Mouse (Mus musculus) erythroblast, adult 5-6 weeks (primary cell): ENCODE results near the gene Rexo2. TPM values are rescaled to one million over a fixed set of nuclear protein-coding genes. Genes with fewer than 3 reads are reported as not detected.
"Not testable (repeated sequence)": the region's sequence is repeated elsewhere in the genome, so short reads cannot be mapped to it uniquely, and the experiment has no call there.

ENCODE experiments used
- ATAC-seq: replicated peaks from 2 replicates; pipeline ENCODE4 v1.8.0; 2016; ENCODE audit warnings: moderate number of reproducible peaks, mild to moderate bottlenecking, moderate TSS enrichment, inconsistent platforms; ENCODE audit not compliant: poor library complexity, low FRiP score, severe bottlenecking
- total RNA-seq, 2 experiments: library from RNA; stranded (forward) in 1 of 2; stranded (reverse) in 1 of 2; fragments of 150-400 nt in 1 of 2; fragments of 200-764, 138-1000 nt in 1 of 2; gene quantifications; 2 replicates each; pipeline versions ENCODE4 v1.2.3 to v1.2.4; 2015 to 2017; ENCODE audit warnings: low replicate concordance in 2 of 2

The Rexo2 gene
- total RNA-seq (2015; ENCODE audit: low replicate concordance) (47.8 and 50.8 TPM in 2 replicates), total RNA-seq (2017; ENCODE audit: low replicate concordance) (26.6 and 36.7 TPM in 2 replicates)

GRCm38 (mm10) chr9:48480411-48481213 lies at the start of gene Rexo2:
Gene Rexo2 (minus strand): TSS chr9:48480623.
- ATAC-seq, result peak; percentile 96

- no peak for ATAC-seq
These were observed 46.1 kb upstream of the Rexo2 start for GRCm38 (mm10) chr9:48526520-48526919.

GRCm38 (mm10) chr9:48525566-48525965 lies 45.1 kb upstream of the Rexo2 start:
- no peak for ATAC-seq

GRCm38 (mm10) chr9:48520405-48520804 lies 40.0 kb upstream of the Rexo2 start:
- not testable (repeated sequence) for ATAC-seq

GRCm38 (mm10) chr9:48517372-48518130 lies 37.1 kb upstream of the Rexo2 start:
- no peak for ATAC-seq

GRCm38 (mm10) chr9:48516615-48517371 lies 36.4 kb upstream of the Rexo2 start:
- ATAC-seq, result no peak

GRCm38 (mm10) chr9:48515332-48515731 lies 34.9 kb upstream of the Rexo2 start:
- no peak for ATAC-seq

GRCm38 (mm10) chr9:48510134-48510533 lies 29.7 kb upstream of the Rexo2 start:
- no peak for ATAC-seq

GRCm38 (mm10) chr9:48504741-48505365 lies 24.4 kb upstream of the Rexo2 start:
- ATAC-seq, result no peak

- no peak for ATAC-seq
These were observed 22.6 kb upstream of the Rexo2 start for GRCm38 (mm10) chr9:48503001-48503400.

- no peak for ATAC-seq
These were observed 20.8 kb upstream of the Rexo2 start for GRCm38 (mm10) chr9:48501192-48501591.

- ATAC-seq, result peak; percentile 59
These were observed 15.1 kb upstream of the Rexo2 start for GRCm38 (mm10) chr9:48495548-48495932.

GRCm38 (mm10) chr9:48494817-48495547 lies 14.6 kb upstream of the Rexo2 start, which contains the start of the genes Rbm7 and Gm5617:
Gene Rbm7 (minus strand): TSS chr9:48495299.
Gene Gm5617 (plus strand): TSS chr9:48495442.
- peak; percentile 98 for ATAC-seq

GRCm38 (mm10) chr9:48481214-48482134 lies 1.1 kb upstream of the Rexo2 start:
- ATAC-seq, result no peak

- peak; percentile 44 for ATAC-seq
These were observed 499 bp downstream of the Rexo2 start for GRCm38 (mm10) chr9:48479838-48480410.

GRCm38 (mm10) chr9:48478808-48479207 lies 1.6 kb downstream of the Rexo2 start:
- ATAC-seq, result no peak
